Mouse (Mus musculus) heart, adult 2 months (tissue): Measurements from ENCODE around the gene Wipf1.

Experiments
- CTCF ChIP-seq: fragments of 200-600 bp; IDR thresholded peaks from 2 replicates; pipeline ENCODE4 v1.8.1; 2022; ENCODE audit warnings: antibody characterized with exemption, mild to moderate bottlenecking, moderate library complexity
- POLR2A ChIP-seq: fragments of 200-500 bp; IDR thresholded peaks from 2 replicates; pipeline ENCODE4 v1.6.1; 2011; ENCODE audit warnings: mild to moderate bottlenecking, low read depth, low read length, control low read depth; ENCODE audit not compliant: insufficient read depth

GRCm38 (mm10) chr2:73561665-73562063 lies 32.1 kb upstream of the Wipf1 start:
- TF ChIP-seq CTCF, result peak; percentile 56
- TF ChIP-seq POLR2A, result no peak
